Mouse (Mus musculus) neural tube, embryonic 13.5 days (tissue): Measurements from ENCODE around the gene Ergic3. TPM values are rescaled to one million over a fixed set of nuclear protein-coding genes. Genes with fewer than 3 reads are reported as not detected.

Source experiments
- polyA plus RNA-seq: library from polyadenylated mRNA; unstranded; fragments of >200 nt; fragmentation: Nextera tagmentation; extraction: Ambion mirVana; gene quantifications from 2 replicates; pipeline ENCODE4 v1.2.1, GENCODE M21; 2015

The Ergic3 gene
- polyA plus RNA-seq, 1 experiment from 2014 or later: 372 TPM

Other genes with a start within 250 kb of the Ergic3 start
- gene Mmp24, start 232.7 kb upstream of the Ergic3 start, polyA plus RNA-seq: 11.7 and 12.2 TPM in 2 replicates
- gene BC029722, start 188.6 kb upstream of the Ergic3 start, polyA plus RNA-seq: 24.1 and 28.7 TPM in 2 replicates
- gene Eif6, start 181.1 kb upstream of the Ergic3 start, polyA plus RNA-seq: 156 and 170 TPM in 2 replicates
- 0.56 and 0.63 TPM in 2 replicates for gene Fam83c, start 173.2 kb upstream of the Ergic3 start, polyA plus RNA-seq
- 69.7 and 73.1 TPM in 2 replicates for gene Uqcc1, start 77.7 kb upstream of the Ergic3 start, polyA plus RNA-seq
- gene Gm15557, start 67.3 kb upstream of the Ergic3 start, polyA plus RNA-seq: not detected in 2 replicates
- gene Gdf5, start 62.7 kb upstream of the Ergic3 start, polyA plus RNA-seq: 1.3 and 2.1 TPM in 2 replicates
- 13.6 and 18.6 TPM in 2 replicates for gene Cep250, start 51.6 kb upstream of the Ergic3 start, polyA plus RNA-seq
- 2.0 and 3.4 TPM in 2 replicates for gene 6430550D23Rik, start 68 bp upstream of the Ergic3 start, polyA plus RNA-seq
- not detected in 2 replicates for gene Fer1l4, start 44.9 kb downstream of the Ergic3 start, polyA plus RNA-seq
- gene Spag4, start 57.1 kb downstream of the Ergic3 start, polyA plus RNA-seq: 5.6 and 6.4 TPM in 2 replicates
- gene Cpne1, start 103.9 kb downstream of the Ergic3 start, polyA plus RNA-seq: 33.4 and 34.0 TPM in 2 replicates
- gene Rbm12, start 103.9 kb downstream of the Ergic3 start, polyA plus RNA-seq: 27.7 and 27.8 TPM in 2 replicates
- gene Gm28036, start 119.0 kb downstream of the Ergic3 start, polyA plus RNA-seq: 21.4 and 26.1 TPM in 2 replicates
- 373 and 399 TPM in 2 replicates for gene Romo1, start 136.0 kb downstream of the Ergic3 start, polyA plus RNA-seq
- 31.2 and 31.8 TPM in 2 replicates for gene Nfs1, start 136.1 kb downstream of the Ergic3 start, polyA plus RNA-seq
- 509 and 512 TPM in 2 replicates for gene Rbm39, start 172.2 kb downstream of the Ergic3 start, polyA plus RNA-seq
- gene Phf20, start 188.4 kb downstream of the Ergic3 start, polyA plus RNA-seq: 101 and 126 TPM in 2 replicates